Mouse (Mus musculus) 3134 (cell line): ENCODE data around the gene Glod4.

ENCODE experiments used
- DNase-seq: peaks from one replicate; pipeline ENCODE4 v3.0.0-alpha.2; 2011; ENCODE audit warnings: low spot score; ENCODE audit not compliant: insufficient read length; ENCODE audit errors: extremely low read depth

The Glod4 gene

GRCm38 (mm10) chr11:76260208-76261050, 16.9 kb upstream of the Glod4 start:
- DNase-seq: no peak

DNA sequence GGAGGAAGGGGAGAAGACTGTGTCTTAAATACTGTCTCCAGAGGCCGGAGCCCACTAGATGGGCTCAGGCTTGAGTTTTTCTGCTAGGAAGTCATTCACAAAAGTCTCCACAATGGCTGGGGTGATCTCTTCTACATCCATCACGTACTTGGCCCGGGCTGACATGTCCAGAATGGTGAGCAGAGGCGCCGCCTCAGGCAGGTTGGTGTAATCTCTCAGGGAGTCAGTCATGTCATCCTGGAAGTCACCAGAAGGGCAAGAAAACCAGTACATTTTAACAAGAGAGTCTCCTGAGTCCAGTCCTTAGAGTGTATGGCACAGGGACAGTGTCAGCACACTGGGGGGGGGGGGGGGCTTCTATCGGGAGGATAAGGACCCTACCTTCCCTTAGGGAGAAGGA, 15.0 kb upstream of the Glod4 start:
- DNase-seq: no peak

DNA sequence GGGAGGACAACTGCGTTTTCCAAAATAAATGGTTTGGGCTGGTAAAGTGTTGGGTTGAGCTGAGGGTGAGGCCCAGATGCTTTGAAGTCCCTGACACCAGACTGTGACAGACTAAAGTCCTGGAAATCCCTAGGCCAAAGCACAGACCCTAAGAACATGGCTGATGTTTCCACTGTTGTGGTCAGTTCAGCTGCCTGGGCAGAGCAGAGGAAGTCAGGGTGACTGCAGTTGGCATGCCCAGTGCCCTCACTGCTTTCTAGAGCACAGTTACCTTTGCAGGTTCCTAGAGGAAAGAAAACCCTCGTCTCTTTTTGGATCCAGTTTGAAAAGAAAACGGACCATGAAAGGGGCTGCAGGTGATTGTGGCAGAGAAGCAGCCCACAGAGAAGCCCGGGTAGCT, 13.9 kb upstream of the Glod4 start:
- no peak for DNase-seq

DNA sequence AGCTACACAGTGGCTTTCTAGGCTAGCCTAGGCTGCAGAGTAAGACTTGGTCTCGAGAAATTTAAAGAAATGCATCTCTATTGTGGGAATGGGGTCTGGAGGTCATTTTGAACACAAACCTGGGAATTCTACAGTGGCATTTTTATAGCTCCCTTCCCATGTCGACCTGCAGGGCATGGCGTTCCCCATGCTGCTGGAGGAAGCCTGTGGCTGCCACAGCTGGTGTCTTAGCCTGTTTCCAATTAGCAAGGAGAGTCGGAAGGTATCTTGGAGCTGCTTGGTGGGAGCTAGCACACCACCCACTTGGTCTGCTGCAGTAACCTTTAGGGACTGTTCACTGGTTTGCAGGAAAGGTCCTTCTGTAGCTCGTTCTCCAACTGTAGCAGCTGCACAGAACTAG, 12.6 kb upstream of the Glod4 start:
- no peak for DNase-seq

DNA sequence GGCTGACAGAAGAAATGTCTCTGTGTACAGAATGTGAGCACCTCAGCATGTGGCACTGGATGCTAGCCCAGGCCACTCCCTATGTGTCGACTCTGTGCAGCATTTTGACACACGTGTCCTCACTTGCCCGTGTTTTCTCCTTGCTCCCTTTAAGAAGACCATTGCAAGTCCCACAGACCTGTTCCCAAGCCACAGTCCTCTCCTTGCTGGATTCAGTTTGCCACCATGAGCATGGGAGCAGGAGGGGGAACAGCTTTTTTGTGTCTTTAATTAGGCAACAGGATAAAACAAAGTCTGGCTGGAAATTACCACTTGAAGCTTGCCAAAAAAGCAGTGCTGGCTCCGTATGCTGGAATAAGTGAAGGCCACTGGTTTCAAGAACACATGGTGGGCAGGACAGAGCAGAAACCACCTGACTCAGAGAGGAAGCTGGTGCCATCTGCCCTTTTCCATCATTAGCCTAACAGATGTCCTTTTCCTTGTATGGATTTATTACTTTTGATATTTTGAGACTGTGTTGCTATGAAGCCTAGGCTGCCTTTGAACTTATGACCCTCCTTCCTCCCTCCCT, 12.0 kb upstream of the Glod4 start:
- DNase-seq: no peak

GRCm38 (mm10) chr11:76253918-76254264, 10.4 kb upstream of the Glod4 start:
- DNase-seq: no peak

DNA sequence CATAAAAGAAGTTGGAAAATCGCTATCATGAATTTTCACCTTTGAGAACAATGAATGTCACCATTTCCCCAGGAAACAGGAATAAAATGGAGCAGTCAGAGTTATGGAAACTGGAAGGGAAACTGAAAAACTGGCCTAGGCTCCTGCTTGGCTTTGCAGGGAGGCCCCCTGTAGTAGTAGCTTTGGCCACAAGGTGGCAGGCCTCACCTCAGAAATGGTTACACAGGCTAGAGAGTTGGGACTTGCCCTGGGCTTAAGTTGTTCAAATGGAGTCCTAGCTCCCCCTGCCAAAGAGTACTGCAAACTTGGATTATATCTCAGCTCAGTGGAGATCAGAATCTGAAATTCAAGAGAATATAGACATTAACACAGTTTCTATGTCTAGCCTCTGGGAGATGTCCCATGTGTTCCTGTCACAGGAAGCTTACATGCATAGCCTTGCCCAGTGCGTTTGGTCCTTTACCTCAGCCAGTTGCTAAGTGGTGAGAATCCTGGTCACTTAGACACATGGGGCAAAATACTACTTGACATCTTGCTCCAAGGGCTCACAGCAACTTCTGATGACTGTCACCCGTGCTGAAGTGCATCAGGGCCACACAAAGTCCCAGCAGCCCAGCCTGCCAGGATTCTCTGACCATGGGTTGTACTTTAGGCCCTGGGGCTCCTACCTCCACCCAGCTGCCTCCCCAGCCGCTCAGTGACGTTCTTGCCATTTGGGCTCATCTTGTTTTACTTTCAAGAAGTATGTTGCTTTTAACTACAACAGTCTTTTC, 9.8 kb upstream of the Glod4 start:
- peak; percentile 31 for DNase-seq

GRCm38 (mm10) chr11:76252036-76252435, 8.5 kb upstream of the Glod4 start:
- no peak for DNase-seq

DNA sequence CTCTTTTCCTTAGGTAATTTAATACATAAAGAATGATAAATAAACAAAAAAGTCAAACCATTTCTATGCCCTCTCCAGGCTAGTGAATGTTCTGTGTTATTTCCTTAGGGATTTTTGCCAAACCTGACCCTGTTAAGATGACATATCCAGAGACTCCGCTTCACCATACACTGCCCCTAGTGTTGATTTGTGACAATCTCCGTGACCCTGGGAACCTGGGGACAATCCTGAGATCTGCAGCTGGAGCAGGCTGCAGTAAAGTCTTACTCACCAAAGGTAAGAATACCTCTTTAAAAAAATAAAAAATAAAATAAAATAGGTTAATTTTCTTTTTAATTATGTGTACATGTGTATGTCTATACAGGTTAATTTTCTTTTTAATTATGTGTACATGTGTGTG, 3.7 kb upstream of the Glod4 start:
- no peak for DNase-seq

- no peak for DNase-seq
Observed at GRCm38 (mm10) chr11:76246439-76246838, 2.9 kb upstream of the Glod4 start.

GRCm38 (mm10) chr11:76243811-76244546, 454 bp upstream of the Glod4 start:
- no peak for DNase-seq

- no peak for DNase-seq
Observed at GRCm38 (mm10) chr11:76239750-76240149, 3.8 kb downstream of the Glod4 start.

DNA sequence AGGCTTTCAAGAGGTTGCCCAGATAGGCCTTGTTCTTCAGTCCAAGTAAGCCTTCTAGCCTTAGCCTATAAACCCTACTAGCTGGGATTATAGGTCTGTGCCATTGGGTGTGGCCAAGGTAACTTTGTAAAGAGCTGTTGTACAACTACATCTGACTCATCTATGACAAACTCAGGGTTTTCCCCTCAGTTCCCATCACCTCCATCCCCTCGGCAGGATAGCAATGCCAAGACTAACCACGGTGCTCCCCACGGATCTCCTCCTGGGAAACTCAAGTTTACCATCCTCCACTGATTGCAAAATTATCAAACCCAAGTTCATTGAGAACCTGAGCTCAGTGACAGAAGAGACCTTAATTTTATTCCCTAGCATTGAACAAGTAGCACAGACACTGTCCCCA, 7.4 kb downstream of the Glod4 start:
- DNase-seq: peak; percentile 28

DNA sequence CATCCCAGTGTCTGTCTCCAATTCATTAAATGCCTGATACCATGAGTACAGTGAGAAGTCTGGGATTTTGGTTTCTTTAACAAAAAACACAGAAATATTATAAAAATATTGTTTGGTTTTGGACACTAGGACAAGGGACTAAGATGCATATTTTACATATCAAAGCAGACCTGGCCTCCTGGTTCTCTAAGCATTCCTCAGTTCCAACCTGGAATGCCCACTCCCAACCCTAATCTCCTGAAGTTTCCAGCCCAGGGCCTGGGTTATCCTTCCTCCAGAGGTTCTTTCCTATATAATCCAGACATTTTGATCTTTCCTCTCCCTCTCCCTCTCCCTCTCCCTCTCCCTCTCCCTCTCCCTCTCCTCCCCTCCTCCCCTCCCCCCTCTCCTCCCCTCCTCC, 18.5 kb downstream of the Glod4 start:
- no peak for DNase-seq

DNA sequence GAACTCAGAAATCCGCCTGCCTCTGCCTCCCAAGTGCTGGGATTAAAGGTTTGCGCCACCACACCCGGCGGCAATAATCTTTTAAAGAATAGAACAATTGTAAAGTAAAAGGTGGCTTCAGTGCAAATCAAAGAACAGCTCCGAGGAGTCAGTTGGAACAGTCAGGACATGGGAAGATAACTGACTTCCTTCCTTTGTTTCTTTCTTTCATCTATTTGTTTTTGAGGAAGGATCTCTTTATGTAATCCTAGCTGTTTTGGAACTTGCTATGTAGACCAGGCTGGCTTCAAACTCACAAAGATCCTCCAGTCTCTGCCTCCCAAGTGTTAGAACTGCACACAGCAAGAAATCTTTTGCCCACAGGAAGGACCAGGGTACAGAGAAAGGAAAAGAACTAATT, 18.9 kb downstream of the Glod4 start:
- no peak for DNase-seq

GRCm38 (mm10) chr11:76217390-76217800, 26.1 kb downstream of the Glod4 start, which contains the start of the genes Dbil5 and Gemin4:
TSS of gene Dbil5 (plus strand) at chr11:76217608.
TSS of gene Gemin4 (minus strand) at chr11:76217664.
- peak; percentile 99 for DNase-seq

DNA sequence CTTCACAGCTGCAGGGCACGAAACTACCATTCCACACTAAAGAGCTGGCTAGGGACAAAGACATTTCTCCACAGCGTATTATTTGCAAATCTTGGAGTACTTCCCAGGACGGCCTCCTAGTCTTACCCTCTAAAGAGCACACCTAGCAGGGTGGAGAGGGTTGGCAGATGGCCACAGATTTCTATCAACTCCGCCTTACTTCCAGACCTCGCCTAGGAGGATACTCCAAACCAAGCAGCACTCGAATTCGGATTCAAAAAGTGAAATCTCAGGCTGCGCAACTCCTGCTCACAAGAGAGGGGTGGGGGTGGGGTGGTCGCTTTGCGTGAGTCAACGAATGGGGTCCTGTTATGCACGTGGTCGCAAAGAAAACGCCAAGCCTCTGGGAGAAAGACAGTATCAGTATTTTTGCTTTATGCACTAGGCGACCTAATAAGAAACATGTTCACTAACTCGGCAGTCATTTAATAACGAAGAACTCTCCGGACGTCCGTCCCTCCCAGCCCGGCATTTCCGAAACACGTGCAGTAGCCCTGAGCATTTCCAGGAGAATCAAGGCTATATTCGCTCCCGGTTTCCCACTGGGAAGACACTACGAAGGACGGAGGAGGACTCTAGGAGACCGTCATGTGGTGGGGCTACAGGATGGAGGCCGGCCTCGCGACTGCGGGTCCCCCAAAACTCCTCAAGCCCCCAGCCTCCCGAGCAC, 26.7 kb downstream of the Glod4 start:
- DNase-seq: peak; percentile 58

- no peak for DNase-seq
Observed at GRCm38 (mm10) chr11:76216049-76216540, 27.4 kb downstream of the Glod4 start.

DNA sequence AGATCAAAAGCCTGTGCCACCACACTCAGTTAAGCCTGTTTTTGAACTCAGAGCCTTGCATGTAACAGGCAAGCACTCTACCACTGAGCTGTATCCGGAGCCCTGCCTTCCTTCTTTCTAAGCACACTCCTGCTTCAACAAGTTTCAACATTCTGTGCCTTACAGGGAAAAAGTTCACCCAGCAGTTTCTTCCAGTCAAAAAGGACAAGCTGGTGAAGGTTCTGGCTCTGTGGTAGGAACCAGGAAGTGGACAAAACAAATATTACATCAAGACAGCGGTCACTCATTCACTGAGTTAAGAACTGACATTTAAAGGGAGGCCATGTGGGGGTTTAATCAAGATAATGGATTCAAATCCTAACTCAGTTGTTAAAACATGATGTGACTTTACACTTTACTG, 28.5 kb downstream of the Glod4 start:
- DNase-seq: no peak

DNA sequence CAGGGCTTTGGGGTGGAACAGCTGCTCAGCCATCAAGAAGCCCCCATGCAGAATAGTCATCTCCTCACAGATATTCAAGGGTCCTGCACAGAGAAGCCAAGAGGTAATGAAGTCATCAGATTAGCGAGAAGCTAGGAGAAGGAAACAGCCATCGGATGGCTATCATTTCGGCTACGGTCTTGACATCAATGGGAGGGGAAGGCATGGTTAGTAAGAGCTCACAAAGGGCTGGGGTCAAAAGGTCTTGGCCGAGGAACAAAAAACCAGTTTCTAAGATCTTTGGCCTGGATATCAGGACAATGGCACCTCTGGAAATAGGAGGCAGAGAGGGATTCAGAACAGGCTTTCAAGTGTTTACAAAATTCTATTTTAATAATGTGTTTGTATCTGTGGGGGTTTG, 29.7 kb downstream of the Glod4 start:
- no peak for DNase-seq
